Mouse (Mus musculus) lung, embryonic 14.5 days (tissue): Measurements from ENCODE around the gene Pon1. TPM values are rescaled to one million over a fixed set of nuclear protein-coding genes. Genes with fewer than 3 reads are reported as not detected.

Experiments
- ATAC-seq: fragments of 200-750 bp; cut with Nextera tagmentation; 2 replicates; pipeline ENCODE4 v1.8.0; 2017; ENCODE audit warnings: mild to moderate bottlenecking, moderate TSS enrichment, moderate library complexity; ENCODE audit not compliant: insufficient read depth
- DNase-seq: peaks from one replicate; pipeline ENCODE4 v3.0.0-alpha.2; 2015
- H3K27ac ChIP-seq: fragments of 300-500 bp; sonication (generic); 2 replicates; pipeline ENCODE4 v1.5.1; 2014; ENCODE audit warnings: low read depth, mild to moderate bottlenecking, moderate library complexity
- H3K27me3 ChIP-seq: fragments of 300-500 bp; sonication (generic); 2 replicates; pipeline ENCODE4 v1.6.1; 2014; ENCODE audit warnings: low read length, control low read depth; ENCODE audit not compliant: insufficient read depth
- H3K36me3 ChIP-seq: fragments of 300-500 bp; sonication (generic); 2 replicates; pipeline ENCODE4 v1.6.1; 2014; ENCODE audit warnings: control low read depth; ENCODE audit not compliant: insufficient read depth
- H3K4me1 ChIP-seq: fragments of 300-500 bp; sonication (generic); 2 replicates; pipeline ENCODE4 v1.6.1; 2014; ENCODE audit warnings: antibody characterized with exemption, control low read depth; ENCODE audit not compliant: insufficient read depth
- H3K4me2 ChIP-seq: fragments of 300-500 bp; sonication (generic); 2 replicates; pipeline ENCODE4 v1.6.1; 2014; ENCODE audit warnings: mild to moderate bottlenecking
- H3K4me3 ChIP-seq: fragments of 300-500 bp; sonication (generic); 2 replicates; pipeline ENCODE4 v1.5.1; 2014; ENCODE audit warnings: low read depth, low read length
- H3K9ac ChIP-seq: fragments of 300-500 bp; sonication (generic); 2 replicates; pipeline ENCODE4 v1.6.1; 2014
- H3K9me3 ChIP-seq: fragments of 300-500 bp; sonication (generic); 2 replicates; pipeline ENCODE4 v1.6.1; 2016; ENCODE audit warnings: low read depth, low read length, control low read depth
- CTCF ChIP-seq: IDR thresholded peaks from 2 replicates; pipeline ENCODE4 v1.5.1; 2016; ENCODE audit warnings: antibody characterized with exemption, low read depth
- WGBS: fragments of 180-500 bp; shearing (Covaris S2); extraction: QIAGEN DNeasy Blood & Tissue Kit; methylation state at CpG from one replicate; pipeline ENCODE4 v1.1.7; 2014; 5-methylcytosine and 5-hydroxymethylcytosine counted together
- polyA plus RNA-seq: library from polyadenylated mRNA; unstranded; fragments of >200 nt; fragmentation: Nextera tagmentation; extraction: Ambion mirVana; gene quantifications from 2 replicates; pipeline ENCODE4 v1.2.1, GENCODE M21; 2014

The Pon1 gene
- polyA plus RNA-seq, 1 experiment from 2014 or later: not detected

GRCm38 (mm10) chr6:5136046-5136445 lies 57.7 kb downstream of the Pon1 start:
- H3K27ac ChIP-seq: no peak overlapping the region
- WGBS: 78% methylated on average over 6 of the region's 6 CpGs
- no peak for ATAC-seq
- H3K4me2 ChIP-seq: no peak overlapping the region
- H3K9me3 ChIP-seq: no peaks in the 10 kb centered on the region
- H3K27me3 ChIP-seq: no peaks in the 10 kb centered on the region
- no peaks in the 10 kb centered on the region for H3K4me1 ChIP-seq
- no peaks in the 10 kb centered on the region for H3K36me3 ChIP-seq
- H3K9ac ChIP-seq: no peak overlapping the region
- TF ChIP-seq CTCF: no peak
- DNase-seq: no peak
- no peak overlapping the region for H3K4me3 ChIP-seq

GRCm38 (mm10) chr6:5134986-5135385 lies 58.8 kb downstream of the Pon1 start:
- H3K9ac ChIP-seq: no peak overlapping the region
- H3K4me2 ChIP-seq: no peak overlapping the region
- H3K27me3 ChIP-seq: no peaks in the 10 kb centered on the region
- 36% methylated on average over 6 of the region's 6 CpGs for WGBS
- no peak overlapping the region for H3K4me3 ChIP-seq
- ATAC-seq (no peak), DNase-seq (no peak)
- H3K27ac ChIP-seq: no peak overlapping the region
- TF ChIP-seq CTCF: no peak
- H3K9me3 ChIP-seq: no peaks in the 10 kb centered on the region
- no peaks in the 10 kb centered on the region for H3K36me3 ChIP-seq
- H3K4me1 ChIP-seq: no peaks in the 10 kb centered on the region

DNA sequence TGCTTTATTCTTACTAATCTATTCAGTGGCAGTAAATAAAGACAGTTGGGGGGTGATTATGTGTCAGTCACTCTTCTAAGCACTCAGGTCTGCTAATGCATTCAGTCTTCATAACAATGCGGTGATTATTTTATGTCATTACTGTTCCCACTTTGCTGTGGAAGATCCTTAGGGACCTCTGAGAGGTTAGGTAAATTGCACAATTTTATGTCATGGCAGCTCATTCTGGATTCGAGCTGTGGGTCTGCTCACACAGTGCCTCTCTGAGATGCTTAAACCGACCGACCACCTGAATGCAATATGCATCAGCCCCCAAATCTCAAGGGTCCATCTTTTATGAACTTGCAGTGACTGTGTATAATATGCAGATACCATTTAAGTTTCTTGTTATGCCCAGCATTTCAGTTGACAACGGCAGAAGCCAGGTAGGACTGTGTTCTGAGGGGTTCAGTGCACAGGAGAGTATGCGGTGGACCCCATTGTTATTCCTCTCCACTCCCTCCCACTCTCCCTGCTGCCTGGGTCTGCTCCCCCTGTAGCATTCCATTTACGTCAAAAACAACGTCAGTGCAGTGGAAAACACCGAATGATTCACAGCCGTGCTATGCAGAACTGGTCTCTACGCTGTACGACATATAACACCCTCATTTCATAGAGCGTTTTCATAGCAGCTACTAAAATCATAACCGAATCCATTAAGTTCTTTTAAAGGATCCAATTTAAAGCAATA lies 64.2 kb downstream of the Pon1 start:
- WGBS: 88% methylated on average over 14 of the region's 14 CpGs
- no peak overlapping the region for H3K4me2 ChIP-seq
- TF ChIP-seq CTCF: no peak
- H3K9me3 ChIP-seq: no peaks in the 10 kb centered on the region
- no peak overlapping the region for H3K27ac ChIP-seq
- H3K4me1 ChIP-seq: no peaks in the 10 kb centered on the region
- H3K9ac ChIP-seq: no peak overlapping the region
- ATAC-seq (no peak), DNase-seq (no peak)
- no peaks in the 10 kb centered on the region for H3K27me3 ChIP-seq
- H3K36me3 ChIP-seq: no peaks in the 10 kb centered on the region
- no peak overlapping the region for H3K4me3 ChIP-seq

- Histone ChIP-seq H3K4me2 (no peak overlapping the region), H3K4me3 (no peak overlapping the region), H3K9me3 (no peaks in the 10 kb centered on the region), H3K9ac (no peak overlapping the region), H3K4me1 (no peaks in the 10 kb centered on the region), H3K27me3 (no peaks in the 10 kb centered on the region), H3K36me3 (0 out of 2 replicates have a peak, but pooled peaks cover 6% of the 10 kb centered on the region), H3K27ac (no peak overlapping the region)
- no peak for TF ChIP-seq CTCF
- 48% methylated on average over 3 of the region's 3 CpGs for WGBS
- DNase-seq (no peak), ATAC-seq (no peak)
Measured at GRCm38 (mm10) chr6:5120229-5120628, 73.5 kb downstream of the Pon1 start.

DNA sequence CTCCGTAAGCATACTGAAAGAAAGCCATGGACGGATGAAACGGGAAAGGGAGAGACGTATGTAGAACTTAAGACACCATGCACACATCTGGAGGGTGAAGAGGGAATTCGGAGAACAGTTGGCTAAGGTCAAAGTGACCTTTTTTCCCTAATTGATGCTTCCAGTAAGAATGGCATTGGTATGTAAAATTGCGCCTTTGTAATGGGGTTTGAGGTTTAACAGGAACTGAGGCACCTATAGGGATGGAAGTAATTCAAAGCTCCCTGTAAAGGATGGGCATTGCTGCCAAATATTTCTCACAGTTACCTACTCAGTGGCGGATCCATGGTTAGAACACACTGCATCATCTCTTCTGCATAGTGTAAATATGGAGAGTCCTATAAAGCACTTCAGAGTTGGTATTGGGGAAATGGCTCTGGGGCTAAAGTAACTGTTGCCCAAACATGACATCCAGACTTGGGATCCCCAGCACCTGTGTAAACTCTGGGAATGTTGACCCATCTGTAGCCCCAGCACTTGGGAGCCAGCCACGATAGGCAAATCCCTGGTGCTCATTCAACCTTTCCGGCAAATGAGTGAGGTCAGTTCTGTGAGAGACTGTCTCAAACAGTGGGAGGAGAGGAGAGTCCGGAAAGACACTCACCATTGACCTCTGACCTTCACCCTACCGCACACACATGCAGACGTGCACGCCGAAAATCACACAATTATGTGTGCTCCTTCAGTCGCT lies 74.4 kb downstream of the Pon1 start:
- H3K4me1 ChIP-seq: no peaks in the 10 kb centered on the region
- WGBS: 76% methylated on average over 15 of the region's 15 CpGs
- no peak overlapping the region for H3K4me2 ChIP-seq
- no peak overlapping the region for H3K4me3 ChIP-seq
- ATAC-seq (no peak), DNase-seq (no peak)
- no peak for TF ChIP-seq CTCF
- H3K9ac ChIP-seq: no peak overlapping the region
- no peaks in the 10 kb centered on the region for H3K27me3 ChIP-seq
- H3K27ac ChIP-seq: no peak overlapping the region
- H3K9me3 ChIP-seq: no peaks in the 10 kb centered on the region
- H3K36me3 ChIP-seq: 0 out of 2 replicates have a peak, but pooled peaks cover 6% of the 10 kb centered on the region

Other genes with a start within 250 kb of the Pon1 start
- gene Pon3, start 62.3 kb upstream of the Pon1 start, polyA plus RNA-seq: 14.2 and 15.2 TPM in 2 replicates
- gene Pon2, start 104.5 kb upstream of the Pon1 start, polyA plus RNA-seq: 39.2 and 42.8 TPM in 2 replicates
- gene Asb4, start 189.4 kb upstream of the Pon1 start, polyA plus RNA-seq: 8.6 and 10.8 TPM in 2 replicates